Mouse (Mus musculus) cerebellum, adult 8-10 months (tissue): ENCODE measurements around the gene Hist3h2a.
A peak's percentile ranks its signal among the peaks of the same experiment; 100 is the strongest.

ENCODE experiments used
- DNase-seq: peaks from one replicate; pipeline ENCODE4 v3.0.0; 2022

Hist3h2a gene

DNA sequence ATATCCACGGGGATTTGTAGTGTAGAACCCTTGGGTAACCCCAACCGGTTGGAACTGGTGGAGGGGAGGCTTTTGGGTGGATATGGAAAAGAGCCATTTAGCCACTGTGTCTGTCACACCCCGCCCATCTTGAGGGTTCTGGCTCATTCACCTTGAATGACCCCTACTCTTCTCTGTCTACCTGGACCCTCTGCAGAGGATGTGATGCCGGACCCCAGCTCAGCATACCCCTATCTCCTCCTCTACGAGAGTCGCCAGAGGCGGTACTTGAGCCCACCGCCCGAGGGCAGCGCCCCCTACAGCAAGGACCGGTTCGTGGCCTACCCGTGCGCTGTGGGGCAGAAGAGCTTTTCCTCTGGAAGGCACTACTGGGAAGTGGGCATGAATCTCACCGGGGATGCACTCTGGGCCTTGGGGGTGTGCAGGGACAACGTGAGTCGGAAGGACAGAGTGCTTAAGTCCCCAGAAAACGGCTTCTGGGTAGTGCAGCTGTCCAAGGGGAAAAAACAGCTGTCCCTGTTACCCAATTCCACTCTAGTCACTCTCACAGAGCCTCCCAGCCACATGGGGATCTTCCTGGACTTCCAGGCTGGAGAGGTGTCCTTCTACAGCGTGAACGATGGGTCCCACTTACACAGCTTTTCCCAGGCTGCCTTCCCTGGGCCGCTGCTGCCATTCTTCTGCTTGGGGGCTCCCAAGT lies 16.5 kb downstream of the Hist3h2a start:
- no peak for DNase-seq

DNA sequence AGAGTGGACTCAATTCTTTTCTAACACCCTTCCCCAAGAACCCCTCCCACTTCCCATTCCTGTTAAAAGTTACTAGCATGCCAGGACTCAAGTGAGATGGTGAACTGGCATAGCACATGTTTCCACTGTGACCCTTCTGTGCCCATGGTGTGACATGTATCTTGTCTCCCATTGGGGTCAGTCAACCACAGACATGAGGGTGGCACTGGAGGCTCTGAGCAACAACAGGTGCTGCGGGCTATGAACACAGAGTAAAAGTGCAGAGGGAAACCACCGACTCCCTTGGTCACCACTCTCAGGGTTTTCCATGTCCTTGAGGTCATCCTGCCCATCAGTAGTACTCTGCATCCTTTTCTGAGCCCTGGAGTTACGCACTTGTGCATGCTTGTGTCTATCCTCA lies 17.3 kb downstream of the Hist3h2a start:
- no peak for DNase-seq

DNA sequence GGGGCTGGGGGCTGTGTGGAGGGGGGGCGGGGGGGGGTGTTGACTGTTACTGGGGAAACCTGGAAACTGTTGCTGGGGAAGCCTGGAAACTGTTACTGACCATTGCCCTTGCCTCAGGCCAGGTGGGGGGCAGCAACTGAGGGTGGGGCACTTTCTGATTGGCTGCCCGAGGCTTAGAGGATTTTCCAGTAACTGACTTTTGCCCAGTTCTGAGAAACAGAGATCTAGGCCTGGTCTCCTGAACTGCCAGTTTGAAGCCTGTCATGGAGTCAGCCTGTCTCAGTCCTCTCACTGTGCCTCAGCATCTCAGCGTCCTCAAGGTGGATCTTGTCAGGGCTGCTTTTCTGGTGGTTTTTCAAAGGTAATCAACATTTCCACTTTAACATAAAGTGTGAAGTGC lies 19.9 kb downstream of the Hist3h2a start:
- no peak for DNase-seq

DNA sequence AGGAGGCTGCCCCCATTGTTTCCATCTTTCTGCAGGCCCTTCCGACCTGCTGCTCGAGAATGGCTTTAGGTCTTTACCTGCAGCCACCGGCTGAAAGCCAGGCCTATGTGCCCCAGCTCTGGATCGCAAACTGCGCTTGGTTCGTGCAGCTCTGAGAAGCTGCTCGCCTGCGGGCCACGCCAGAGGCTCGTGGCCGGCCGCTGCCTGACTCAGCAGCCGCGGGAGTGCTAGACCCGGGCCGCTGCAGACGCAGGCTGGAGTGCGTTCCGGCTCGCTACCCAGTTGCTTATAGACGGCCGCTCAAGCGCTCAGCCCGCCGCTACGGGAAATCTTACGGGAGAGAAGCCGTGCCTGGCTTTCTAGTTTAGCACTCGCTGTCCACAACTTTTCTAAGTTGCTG lies 22.7 kb downstream of the Hist3h2a start:
- no peak for DNase-seq

DNA sequence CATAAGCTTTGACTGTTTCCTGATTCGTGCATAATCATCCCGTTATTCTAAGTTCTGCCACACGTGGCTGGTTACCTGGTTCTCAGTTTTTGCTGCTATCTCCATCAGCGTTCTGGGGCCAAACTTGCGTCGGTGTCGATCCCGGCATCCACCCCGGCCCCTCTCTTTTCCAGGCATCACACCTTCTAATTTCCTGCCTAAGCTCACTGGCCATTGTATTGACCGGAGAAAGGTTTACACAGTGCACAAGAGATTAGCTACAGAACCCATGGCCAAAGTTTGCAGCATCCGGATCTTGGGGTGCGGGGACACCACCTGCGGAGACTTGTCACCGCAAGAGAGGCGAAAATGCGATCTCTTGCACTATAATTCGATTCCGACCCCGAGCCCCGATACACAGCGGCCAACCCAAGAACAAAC lies 23.1 kb downstream of the Hist3h2a start:
- DNase-seq, result no peak

DNA sequence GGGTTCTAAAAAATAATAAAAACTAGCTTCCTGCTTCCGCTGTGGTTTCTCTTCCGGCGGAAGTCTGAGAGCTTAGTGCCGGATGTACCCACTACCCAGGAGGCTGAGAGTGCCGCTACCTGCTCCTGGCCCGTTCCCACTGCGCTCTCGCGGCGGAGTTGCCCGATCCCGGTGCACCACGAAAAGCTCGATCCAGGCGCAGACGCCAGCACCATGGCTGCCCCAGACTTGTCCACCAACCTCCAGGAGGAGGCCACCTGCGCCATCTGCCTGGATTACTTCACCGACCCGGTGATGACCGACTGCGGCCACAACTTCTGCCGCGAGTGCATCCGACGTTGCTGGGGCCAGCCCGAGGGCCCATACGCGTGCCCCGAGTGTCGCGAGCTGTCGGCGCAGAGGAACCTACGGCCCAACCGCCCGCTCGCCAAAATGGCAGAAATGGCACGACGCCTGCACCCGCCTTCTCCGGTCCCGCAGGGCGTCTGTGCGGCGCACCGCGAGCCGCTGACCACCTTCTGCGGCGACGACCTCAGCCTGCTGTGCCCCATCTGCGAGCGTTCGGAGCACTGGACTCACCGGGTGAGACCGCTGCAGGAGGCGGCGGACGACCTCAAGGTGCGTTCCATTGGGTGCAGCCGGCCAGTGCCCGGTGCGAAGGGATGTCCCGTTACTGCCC lies 23.7 kb downstream of the Hist3h2a start, which contains the start of gene Trim11:
Gene Trim11, plus strand, starts transcription at position 67 of the 679 bp plus-strand sequence.
- peak; percentile 57 for DNase-seq

DNA sequence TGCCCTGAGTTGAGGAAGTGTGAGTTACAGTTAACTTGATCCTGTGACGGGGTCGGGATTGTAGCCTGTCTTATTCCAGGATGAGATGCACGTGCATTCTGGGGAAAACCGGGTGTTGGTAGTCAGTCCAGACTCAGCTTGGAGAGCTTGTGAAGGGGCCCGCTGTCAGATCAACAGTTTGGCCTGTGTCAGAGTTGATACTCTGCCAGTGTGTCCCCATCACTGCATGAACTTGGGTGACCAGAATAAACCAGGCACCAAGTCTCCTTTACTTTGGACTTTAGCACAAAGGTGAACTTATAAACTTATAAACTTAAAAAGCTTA lies 24.2 kb downstream of the Hist3h2a start:
- DNase-seq, result no peak

DNA sequence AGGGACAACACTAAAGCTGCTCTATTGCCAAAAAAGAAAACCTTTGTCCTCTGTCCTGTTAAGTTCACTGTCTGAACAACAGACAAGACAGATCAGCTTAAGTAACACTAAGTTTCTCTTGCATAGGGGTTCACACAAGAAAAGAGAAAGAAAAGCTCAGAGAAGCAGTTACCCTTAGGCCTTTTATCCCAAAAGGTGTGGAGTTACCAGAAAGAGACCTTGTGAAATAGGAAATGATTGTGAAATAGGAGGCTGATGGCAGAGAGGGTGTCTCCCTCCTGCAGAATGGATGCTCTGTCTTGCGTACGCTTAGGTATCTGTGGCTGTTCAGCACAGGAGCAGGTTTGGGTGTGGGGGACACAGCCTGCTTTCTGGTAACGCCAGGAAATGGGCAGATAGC lies 24.7 kb downstream of the Hist3h2a start:
- DNase-seq, result no peak

DNA sequence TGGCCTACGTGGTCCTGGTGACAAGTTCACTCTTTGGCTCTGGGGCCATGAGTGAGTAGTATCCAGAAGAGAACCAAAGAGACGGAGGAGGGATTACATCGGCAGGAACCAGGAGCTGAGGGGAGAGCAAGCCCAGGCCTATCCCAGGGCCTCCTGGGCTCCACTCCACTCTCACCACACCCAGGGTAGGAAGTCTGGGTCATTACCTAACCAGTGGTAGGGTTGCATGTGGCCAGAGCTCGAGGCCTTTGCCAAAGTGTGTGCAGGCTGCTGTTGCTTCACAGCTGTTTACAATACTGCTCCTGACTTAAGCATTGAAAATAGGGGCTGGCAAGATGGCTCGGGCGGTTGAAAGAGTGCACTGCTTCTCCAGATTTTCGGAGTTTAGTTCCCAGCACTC lies 25.2 kb downstream of the Hist3h2a start:
- no peak for DNase-seq

DNA sequence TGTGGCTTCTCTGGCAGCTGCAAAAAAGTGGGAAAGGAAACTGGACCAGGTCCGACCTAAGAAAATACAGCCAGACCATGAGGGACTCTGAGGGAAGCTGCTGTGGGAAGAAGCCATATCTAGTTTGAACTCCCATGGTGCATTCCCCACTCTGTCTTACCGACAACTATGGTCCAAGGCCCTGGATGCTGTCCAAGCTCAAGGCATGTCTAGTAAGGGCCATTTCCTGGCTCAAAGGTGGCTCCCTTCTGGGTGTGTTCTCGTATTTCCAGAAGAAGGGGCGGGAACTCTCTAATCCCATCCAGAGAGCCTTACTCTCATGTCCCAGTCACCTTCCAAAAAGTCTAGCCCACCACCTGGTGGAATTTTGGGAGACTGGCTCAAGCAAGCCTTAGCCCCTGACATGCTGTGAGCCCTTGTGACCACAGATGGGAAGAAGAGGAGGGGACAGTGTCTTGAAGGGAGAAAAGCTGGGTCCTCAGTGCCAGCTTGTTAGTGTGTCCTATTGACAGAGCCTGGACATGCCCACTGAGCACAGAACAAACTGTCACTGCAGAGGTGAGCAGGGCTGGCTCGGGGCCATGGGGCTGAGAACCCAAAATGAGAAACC lies 26.0 kb downstream of the Hist3h2a start:
- DNase-seq, result no peak

DNA sequence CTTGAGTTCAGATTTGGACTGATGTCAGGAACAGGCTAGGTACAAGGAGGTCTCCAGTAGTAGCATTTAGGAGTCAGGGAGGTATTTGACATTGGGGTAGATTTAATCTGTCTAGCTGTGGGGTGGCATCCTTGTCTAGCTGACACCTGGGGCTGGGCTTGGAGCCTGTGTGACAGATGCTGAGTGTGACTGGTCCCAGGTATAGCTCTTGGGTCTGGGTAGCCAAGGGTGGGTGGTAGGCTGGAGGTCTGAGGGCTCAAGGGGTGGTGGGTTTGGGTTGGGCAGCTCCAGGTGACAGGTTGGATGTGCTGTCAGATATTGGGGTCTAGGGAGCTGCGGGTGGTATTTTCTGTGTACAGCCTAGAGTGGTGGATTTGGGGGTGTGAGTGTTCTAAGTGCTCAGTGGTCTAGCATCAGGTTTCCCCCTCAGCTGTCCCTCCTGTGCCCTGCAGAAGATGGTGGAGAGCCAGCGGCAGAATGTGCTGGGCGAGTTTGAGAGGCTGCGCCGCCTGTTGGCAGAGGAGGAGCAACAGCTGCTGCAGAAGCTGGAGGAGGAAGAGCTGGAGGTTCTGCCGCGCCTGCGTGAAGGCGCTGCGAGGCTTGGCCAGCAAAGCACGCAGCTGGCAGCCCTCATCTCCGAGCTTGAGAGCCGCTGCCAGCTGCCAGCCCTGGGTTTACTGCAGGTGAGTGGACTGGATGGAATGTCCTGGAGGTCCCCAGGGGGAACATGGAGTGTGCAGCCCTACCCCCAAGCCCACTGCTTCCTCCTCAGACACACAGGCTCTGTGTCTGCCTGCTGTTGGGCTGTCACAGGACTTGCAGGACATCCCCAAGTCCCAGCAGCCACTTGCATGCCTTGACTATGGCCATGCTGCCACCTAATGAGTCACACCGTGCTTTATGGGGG lies 27.3 kb downstream of the Hist3h2a start:
- no peak for DNase-seq

DNA sequence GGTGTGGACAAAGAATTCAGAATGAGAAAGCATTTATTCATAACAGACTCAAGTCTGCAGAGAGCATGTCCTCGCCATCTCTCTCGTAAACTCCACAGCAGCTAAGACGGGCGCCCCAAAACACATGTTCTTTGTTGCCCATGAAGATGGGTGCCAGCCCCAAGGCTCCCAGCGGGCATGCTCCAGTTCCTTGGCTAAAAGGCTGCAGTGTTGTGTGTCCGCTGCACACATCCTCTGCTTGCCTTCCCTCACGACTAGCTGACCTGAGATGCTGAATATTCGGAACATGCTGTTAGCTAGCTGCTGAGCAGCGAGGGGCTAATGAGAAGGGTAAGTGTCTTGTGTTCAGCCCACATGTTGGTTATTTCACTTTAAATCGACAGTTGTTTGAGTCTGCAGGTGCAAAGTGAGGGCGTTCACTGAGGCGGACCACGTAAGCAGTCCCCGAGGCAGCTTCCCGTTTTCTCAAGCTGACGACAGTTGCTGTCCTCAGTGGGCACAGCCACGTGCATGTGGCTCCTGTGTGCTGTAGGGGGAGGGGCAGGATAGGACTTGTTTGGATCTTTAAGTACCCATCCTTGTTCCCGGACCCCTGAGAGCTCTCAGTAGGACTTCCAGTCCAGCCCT lies 28.1 kb downstream of the Hist3h2a start:
- DNase-seq, result no peak

DNA sequence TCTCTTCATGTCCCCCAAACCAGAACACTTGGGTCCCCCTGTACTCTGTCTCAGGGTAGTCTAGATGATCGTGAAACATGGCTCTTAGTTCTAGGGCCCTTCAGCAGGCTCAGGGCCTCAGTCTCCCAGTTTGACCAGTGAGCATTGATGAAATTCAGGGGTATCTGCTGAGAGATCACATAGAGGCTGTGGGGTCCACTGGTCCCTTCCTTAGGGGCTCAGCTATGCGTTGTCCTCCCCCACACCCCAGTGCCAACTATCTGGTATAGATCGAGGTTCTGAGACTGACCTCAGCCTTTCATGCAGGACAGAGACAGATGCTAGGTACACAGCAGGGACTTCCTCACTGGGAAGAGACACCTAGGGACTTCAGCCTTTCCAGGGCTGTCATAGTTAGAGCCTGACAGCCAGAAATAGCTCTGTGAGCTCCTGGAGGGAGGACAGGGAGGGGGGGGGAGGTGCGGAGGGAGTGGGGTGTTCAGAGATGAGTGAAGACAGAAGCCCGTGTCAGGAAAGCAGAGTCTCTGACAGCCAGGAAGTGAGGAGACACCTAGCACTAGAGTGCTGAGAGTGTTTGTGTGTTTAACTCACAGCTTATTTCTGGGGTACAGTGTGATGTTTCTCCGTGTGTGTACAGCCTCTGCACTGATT lies 29.3 kb downstream of the Hist3h2a start:
- DNase-seq, result no peak

DNA sequence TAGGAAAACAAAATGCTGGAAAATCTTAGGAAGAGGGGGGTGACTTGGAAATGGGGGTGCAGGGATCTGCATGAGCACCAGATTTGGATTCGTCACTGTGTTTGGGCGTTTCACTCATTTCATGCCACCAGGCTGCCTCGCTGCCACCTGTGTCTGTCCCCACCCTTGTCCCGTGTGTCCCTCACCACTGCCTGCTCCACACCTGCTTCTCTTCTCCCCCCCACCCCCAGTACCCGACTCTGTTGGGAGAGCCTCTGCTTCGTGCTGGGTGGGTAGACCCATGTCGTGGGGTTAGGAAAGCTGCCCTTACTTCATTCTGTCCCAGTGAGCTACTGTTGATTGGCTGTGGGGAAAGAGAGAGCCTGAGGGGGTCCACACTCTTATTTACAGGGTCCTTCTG lies 30.2 kb downstream of the Hist3h2a start:
- DNase-seq, result no peak

DNA sequence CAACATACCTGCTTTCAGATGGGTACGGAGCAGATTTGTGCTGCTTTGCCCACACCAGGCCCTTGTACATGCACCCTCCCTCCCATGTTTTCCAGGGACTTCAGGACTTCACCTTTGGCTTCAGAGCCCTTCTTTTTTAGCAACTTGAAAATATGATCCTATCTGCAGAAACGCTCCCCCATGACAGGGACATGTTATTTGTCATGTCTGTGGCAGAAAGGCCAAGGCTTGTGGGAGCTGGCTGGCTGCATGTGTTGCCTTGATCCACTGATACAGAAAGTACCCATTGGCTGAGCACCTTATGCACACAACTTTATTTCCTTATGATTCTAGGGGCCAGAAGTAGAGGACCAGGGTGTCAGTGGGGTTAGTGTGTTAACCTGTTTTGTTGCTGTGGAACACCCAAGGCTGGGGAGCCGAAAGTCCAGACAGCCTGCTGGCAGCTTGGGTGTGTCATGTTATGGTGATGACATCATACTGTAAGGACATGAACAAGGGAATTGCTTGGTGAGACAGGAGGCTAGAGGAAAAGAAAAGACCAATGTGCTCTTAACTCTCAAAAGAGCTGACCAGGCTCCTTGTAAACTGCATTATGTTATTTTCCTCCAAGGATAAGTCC lies 30.9 kb downstream of the Hist3h2a start:
- no peak for DNase-seq

DNA sequence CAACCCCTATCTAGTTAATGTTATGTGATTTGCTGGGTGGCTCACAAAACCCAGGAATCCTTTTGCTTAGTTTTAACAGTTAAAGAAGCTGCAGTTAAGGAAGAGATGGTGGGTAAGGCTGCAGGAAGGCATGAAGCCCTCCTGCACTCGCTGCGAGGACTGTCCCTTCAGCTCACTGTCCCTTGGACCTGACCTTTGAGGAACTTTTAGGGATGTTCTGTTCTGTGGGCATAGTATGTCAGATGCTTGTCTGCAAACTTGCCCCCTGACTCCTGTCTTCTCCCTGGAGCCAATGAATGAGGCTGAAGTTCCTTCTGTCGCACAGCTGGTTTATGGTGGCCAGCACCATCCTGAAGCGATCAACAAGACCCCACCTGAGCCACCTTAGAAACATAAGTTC lies 34.7 kb downstream of the Hist3h2a start:
- DNase-seq, result no peak

DNA sequence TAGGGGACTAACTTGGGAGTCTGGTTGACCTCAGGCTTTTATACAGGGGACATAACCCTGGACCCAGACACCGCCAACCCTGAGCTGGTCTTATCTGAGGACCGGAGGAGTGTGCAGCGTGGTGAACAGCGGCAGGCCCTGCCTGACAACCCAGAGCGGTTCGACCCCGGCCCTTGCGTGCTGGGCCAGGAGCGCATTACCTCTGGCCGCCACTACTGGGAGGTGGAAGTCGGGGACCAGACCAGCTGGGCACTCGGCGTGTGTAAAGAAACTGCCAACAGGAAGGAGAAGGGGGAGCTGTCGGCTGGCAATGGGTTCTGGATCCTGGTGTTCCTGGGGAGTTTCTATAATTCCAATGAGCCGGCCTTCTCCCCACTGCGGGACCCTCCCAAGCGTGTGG lies 35.7 kb downstream of the Hist3h2a start:
- DNase-seq, result no peak

DNA sequence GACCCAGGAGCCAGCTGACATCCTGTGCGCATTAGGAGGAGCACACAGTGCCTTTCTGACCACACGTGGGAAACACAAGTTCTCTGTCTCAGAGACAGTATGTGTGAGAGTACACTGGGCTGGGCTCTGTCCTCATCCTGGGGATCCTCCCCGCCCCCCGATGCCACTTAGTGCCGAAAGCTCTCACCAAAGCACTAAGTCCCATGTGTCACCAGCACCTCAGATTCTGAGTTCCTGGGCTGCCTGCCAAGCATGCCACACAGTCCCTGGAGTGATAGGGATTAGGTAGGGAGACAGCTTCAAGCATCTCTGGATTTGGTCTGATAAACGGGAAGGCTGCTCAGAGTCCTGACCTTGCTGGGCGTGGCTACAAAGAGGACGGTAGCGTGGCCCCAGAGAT lies 36.3 kb downstream of the Hist3h2a start:
- DNase-seq, result no peak

DNA sequence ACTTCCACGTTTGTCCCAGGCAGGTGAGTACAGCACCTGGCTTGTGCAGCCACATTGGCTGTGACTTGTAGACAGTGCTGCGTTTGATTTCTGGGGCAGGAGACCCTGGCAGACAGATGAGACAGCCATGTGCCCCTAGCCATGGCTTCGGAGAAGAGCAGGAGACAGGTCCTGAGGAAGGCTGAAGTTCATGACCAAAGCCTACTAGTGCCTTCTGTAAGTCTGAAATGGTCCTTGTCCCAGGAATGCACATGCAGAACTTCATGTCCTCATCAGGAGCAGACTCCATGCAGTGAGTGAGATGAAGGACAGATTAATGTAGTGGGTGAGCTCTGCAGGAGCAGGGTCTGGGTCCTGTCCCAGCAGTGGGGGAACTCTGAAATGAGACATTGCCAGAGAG lies 37.4 kb downstream of the Hist3h2a start:
- DNase-seq, result no peak

DNA sequence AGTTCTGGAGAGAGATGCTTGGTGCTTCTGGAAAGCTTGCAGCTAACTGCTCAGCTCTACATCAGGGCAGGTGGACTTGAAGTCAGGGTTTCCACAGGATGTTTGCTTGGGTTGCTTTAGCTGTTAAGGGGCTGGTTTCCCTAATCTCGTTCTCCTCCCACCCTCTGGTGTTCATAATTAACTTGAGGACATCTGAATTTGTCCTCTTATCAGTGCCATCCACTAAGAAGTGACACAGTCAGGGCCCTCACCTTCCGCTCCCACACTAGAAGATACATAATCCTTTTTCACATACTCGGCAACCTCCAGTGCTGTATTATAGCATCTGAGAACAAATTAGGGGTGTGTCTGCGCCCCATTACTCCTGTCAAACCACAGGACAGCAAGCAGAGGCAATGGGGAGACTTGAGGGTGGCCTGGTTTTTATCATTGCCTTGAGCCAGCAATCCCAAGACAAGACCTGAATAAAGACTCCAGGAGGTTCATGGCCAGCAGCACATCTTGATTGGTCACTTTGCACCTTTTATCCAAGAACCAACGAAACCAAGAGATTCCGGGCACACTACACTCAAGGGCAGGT lies 38.7 kb downstream of the Hist3h2a start:
- DNase-seq, result no peak

DNA sequence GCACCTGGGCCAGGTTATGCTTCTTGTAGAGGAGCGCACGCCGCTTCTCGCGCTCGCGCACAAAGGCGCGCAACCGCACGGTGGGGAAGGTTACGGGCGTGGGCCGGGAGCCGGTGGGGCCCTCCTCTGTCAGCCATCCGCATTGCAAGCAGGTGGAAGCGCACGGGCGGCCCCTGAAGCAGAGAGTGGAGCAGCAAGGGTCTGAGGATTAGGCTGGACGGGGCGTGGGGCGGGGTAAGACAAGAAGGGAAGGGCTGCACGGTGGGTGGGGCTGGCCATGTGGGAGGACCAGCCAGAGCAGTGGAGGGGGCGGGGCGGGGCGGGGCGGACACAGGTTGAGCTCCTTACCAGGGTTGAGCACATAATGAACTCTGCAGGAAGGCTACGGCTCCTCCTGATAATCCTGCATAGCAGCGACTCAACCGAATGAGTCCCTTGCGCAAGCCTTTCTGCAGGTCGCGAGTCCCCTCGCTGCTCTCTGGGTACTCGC lies 39.9 kb downstream of the Hist3h2a start:
- peak; percentile 40 for DNase-seq
